Mouse (Mus musculus) cerebellum, adult 9-10 months (tissue): ENCODE data around the gene Dnal4.
"Not testable (repeated sequence)": the region's sequence is repeated elsewhere in the genome, so short reads cannot be mapped to it uniquely, and the experiment has no call there.

Source experiments
- DNase-seq: peaks from one replicate; pipeline ENCODE4 v3.0.0; 2022

The Dnal4 gene

GRCm38 (mm10) chr15:79777749-79778148 is at the start of gene Dnal4:
Gene Dnal4, minus strand, starts transcription at chr15:79777849.
- DNase-seq: no peak

GRCm38 (mm10) chr15:79827061-79827777 is 49.6 kb upstream of the Dnal4 start:
- DNase-seq: peak; percentile 61

DNA sequence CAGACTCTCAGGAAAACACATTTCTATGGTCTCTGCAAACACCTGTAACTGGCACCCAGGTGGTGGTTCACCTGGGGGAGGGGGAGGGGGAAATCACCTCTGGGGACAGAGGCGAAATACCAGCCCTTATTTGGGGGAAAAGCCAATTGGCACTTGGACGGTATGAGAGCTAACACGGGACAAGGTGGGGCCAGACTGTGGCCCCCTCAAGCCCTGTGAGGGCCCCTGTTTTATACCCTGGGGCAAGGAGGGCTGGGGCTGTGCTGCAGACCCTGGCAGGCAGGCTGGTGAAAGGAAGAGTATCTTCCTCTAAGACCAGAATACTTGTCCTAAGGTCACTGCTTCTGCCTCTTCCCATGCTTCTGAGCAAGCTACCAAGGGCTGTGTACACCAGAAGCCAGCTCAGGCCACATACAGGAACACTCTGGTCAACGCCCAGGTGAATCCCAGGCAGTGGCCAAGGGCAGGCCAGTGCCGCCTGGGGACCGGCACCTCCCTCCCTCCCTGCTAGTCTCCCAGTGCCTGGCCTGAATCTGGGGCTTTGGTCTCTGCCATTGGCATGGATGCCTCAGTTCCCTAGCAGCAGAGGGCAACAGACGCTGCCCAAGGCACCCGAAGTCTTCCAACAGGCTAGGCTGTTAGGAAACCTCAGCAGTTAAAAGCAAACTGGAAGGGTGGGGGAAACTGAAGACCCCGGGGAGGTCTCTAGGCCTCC is 48.7 kb upstream of the Dnal4 start:
- DNase-seq: peak; percentile 56

DNA sequence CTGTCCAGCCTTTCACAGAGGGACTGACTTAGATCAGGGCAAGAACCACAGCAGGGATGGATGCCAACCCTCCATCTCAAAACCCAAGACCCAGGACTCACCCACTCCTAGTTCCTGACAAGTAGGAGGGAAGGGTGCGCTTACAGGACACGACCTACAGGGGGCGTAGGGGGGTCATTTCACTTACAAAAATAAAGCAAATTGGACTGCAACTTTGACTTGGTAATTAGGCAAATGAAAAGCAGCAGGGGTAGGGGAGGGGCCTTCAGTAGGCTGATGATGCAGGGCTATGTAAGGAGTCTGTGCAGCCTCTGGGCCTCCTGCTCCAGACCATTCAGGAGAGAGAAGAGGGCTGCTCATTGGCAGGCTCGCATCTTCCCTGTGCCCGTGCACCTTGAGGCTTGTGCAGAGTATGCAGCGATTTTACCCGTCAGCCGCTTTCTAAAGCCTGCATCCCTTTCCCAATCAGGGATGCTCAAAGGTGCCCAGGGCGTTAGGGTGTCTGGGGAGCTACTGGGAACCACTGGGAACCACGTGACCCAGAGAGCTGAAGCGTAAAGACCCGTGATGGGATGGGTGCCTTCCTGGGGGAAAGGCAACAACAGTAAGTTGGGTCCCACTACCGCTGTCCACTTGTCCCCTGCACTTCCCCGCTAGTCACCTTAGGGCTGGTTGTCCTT is 47.6 kb upstream of the Dnal4 start:
- peak; percentile 71 for DNase-seq

GRCm38 (mm10) chr15:79823588-79824280 is 46.1 kb upstream of the Dnal4 start:
- peak; percentile 50 for DNase-seq

DNA sequence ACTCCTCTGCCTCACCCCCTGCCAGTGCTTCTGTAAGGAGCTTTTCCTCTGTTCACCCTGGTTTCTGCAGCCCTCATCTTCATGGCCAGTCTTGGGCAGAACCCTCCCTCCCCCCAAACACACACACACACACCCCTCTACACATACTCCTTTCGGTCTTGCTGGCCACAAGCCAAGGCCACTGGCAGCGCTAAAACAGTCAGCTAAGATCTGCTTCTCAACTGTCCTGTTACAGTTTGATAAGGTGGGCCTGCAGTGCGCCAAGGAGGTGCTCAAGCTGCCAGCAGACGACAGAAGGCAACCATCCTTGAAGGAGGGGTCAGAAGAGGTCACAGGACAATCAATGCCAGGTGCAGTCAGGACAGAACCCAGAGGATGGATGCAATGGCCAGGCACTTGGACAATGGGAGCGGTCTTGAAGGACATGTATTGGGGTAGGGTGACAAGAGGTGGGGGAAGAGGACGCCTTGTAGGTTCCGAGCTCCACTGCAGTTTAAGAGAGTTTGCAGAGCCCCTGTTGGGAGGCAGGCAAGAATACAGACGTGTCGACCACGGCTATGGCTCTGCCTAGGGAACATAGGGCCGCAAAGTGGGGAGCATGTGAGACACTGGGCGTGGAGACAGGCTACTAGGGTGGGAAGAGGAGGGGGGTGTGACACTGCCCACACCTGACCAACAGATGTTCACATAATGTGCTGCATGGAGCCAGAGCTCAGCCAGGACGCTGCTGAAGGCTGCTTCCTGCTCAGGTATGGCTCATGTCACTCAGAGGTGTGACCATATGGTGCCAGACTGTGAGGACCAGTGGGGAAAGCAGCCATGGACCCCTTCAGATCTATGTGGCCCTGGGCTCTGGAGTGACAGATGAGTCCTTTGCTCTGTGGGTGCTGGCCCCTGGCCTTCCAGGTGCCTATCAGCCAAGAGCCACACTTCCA is 44.9 kb upstream of the Dnal4 start:
- DNase-seq: peak; percentile 49

DNA sequence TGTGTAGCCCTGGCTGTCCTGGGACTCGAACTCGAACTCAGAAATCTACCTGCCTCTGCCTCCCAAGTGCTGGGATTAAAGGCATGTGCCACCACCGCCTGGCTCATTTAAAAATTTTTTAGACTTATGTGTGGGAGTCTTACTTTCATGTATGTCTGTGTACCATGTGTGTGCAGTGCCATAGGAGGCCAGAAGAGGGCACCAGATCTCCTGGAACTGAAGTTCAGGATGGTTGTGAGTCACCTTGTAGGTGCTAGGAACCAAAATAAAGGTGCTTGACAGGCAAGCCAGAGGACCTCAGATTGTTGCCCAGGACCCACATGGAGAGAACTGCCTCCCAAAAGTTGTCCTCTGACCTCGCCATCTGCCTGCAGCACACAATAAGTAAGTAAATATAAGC is 40.7 kb upstream of the Dnal4 start:
- peak; percentile 39 for DNase-seq

GRCm38 (mm10) chr15:79813666-79814258 is 36.1 kb upstream of the Dnal4 start:
- DNase-seq: no peak

DNA sequence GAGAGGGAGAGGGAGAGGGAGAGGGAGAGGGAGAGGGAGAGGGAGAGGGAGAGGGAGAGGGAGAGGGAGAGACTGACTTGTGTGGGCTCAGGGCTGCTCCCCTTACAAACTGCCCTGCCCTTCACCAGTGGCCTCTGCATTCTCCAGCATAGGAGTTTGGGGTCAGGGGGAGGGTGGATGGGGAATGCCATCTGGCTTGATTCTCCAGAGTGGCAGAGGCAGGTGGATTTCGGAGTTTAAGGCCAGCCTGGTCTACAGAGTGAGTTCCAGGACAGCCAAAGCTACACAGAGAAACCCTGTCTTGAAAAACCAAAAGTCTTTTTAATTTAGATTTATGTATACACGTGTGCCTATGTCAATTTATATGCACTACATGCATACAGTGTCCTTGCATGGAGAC is 35.2 kb upstream of the Dnal4 start:
- DNase-seq: not testable (repeated sequence)

DNA sequence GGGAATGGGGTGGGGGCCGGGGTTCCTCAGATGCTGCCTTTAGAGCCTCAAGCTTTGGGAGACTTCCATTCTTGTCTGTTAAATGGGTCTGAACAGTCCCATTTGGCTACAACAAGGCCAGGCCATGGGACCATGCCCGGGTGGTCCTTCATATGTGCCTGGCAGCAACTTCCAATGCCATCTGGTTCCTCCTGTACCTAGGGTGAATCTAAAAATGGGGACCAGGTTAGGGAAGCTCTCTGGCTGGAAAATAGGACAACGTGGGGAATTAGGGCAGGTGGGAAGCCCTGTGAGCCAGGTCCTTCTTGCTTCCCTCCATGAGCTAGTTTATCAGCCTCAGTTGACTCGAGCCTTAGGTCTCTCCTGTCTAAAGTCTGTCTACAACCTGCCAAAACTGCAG is 33.3 kb upstream of the Dnal4 start:
- peak; percentile 76 for DNase-seq

DNA sequence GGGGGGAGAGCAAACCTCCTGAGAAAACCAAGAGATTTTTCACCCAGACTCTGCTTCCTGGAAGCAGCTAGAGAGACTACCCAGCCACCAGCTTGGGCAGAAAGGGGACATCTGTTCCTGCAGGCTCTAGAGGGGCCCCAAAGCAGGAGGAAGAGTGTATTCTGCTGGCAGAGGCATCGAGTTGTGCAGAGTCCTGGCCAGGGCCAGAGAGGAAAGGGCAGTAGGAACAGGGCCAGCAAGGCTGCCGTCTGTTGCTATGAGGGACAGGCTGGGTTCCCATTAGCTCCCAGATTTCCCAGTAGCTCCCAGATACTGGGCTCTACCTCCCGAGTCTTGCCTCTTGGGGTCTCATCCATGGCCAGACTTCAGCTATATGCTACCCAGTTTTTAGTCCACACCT is 32.4 kb upstream of the Dnal4 start:
- peak; percentile 94 for DNase-seq

GRCm38 (mm10) chr15:79808658-79809057 is 31.0 kb upstream of the Dnal4 start:
- DNase-seq: peak; percentile 83

GRCm38 (mm10) chr15:79808114-79808513 is 30.5 kb upstream of the Dnal4 start:
- DNase-seq: peak; percentile 83

DNA sequence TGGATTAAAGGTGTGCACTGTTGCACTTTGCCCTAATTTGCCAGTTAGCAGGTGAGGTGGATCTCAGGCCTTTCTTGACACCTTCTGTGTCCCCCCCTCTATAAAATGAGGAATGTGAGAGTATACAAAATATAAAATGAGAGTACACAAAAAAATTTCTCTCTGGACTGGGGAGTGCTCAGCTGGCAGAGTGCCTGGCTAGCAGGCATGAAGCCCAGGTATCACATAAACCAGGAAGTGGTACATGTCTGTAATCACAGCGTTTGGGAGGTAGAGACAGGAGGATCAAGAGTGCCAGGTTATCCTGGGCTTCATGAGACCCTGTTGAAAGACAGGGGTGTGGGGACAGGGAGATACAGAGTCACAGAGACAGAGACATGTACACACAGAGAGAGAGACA is 29.4 kb upstream of the Dnal4 start:
- DNase-seq: no peak

- no peak for DNase-seq
These were observed 27.6 kb upstream of the Dnal4 start for GRCm38 (mm10) chr15:79805246-79805645.

DNA sequence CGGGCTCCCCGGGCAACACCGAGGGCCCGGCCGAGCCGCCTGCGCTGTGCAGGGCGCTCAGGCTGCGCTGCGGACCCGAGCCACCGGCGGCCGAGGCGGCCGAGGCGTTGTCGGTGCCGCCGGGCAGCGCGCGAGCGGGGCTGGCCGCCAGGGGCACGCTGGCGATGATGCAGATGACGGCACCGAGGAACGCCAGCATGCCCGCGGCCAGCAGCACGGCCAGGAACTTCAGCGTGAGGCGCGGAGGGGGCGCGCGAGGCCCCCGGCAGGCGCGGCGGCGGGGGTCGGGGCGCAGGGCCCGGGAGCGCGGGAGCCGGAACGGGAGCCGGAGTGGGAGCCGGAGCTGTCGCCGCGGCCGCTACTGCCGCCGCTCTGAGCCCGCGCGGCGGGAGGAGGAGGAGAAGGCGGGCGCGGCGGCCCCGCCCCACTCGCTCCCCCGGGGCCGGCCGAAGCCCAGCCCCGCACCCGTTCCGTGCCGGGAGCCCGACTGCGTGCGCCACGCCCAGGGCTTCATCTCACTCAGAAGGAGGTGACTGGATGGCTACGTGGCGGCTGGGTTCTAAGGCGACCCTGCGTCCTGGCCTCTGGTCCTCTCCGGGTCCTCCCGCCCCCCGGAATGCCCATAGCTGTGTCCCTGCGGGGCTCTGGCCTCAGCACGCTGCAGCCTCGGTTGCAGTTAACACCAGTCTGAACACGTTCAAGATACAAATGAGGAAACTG is 26.9 kb upstream of the Dnal4 start, which contains the start of gene Nptxr:
Gene Nptxr, minus strand, starts transcription at position 415 of the 720 bp plus-strand sequence.
- DNase-seq: no peak

DNA sequence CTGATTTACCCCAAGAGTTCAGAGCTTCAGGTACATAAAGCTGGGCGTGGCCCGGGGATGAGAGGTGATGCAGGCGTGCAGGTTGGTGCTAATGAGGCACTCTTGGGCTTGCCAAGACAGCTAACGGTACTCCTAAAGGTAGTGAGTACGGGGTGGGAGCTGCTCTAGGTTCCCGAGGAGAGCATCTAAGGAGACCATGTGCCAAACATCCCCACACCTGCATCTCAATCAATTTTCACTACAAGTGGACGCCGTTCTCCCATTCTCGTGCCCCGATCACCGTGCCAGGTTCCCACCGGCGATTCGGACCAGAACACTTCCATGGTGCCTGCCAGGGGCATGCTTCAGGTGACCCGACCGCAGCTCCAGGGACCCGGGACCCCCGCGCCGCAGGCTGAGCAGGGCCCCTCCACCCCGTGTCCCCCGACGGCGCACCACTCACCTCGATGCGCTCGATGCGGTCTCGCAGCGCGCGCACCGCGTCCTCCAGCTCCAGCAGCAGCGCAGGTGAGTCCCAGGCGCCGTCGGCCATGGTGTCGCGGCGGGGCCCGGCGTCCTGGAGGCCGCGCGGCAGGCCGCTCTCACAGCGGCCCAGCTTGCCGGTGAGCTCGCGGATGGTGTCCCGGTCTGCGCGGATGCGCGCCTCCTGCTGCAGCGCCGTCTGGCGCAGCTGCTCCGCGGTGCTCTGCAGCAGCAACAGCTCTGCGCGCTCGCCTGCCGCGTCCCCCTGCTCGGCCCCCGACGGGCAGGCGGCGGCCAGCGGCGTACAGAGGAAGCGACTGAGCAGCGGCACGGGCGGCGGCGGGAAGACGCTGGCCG is 26.1 kb upstream of the Dnal4 start:
- no peak for DNase-seq

GRCm38 (mm10) chr15:79802304-79802703 is 24.7 kb upstream of the Dnal4 start:
- peak; percentile 82 for DNase-seq

DNA sequence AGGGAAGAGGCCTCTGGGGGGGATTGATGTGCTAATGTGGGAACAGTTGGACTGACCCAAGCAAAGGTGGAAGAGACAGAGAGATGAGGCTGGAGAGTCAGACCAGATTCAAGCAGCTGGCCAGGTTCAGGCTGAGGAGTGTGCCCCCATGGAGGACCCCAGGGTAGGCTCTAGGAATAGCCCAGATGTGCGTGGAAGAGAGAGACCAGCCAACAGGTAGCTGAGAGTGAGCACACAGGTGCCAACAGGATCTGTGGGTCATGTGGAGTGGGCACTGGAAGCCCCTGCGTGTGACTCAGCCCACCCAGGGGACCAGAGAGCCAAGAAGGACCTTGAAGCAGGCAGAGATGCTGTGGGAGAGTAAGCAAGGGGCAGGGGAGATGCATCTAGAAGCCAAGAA is 24.0 kb upstream of the Dnal4 start:
- DNase-seq: peak; percentile 53

GRCm38 (mm10) chr15:79800701-79801100 is 23.1 kb upstream of the Dnal4 start:
- no peak for DNase-seq
